Mouse (Mus musculus): ENCODE measurements around the gene Vps25. TPM values are rescaled to one million over a fixed set of nuclear protein-coding genes. Genes with fewer than 3 reads are reported as not detected.
A peak's percentile ranks its signal among the peaks of the same experiment; 100 is the strongest.

The Vps25 gene
- polyA plus RNA-seq, 1 experiment from 2014 or later = 133 TPM

GRCm38 (mm10) chr11:101230061-101230511 is 23.4 kb upstream of the Vps25 start:
- Histone ChIP-seq H3K4me1 (peaks cover 40% of the 10 kb centered on the region), H3K27me3 (no peaks in the 10 kb centered on the region), H3K4me2 (replicated peaks) (peak overlapping the region; percentile 38; the same call in 1 of the 2 replicates), H3K4me3 (replicated peaks) (no peak overlapping the region), H3K27ac (replicated peaks) (peak overlapping the region; percentile 92), H3K9ac (no peak overlapping the region), H3K36me3 (no peaks in the 10 kb centered on the region), H3K9me3 (replicated peaks) (no peaks in the 10 kb centered on the region)
- no peak for ATAC-seq (ENCODE audit: insufficient number of reproducible peaks, low FRiP score, low TSS enrichment, low read depth)
- 15% methylated on average over 2 of the region's 2 CpGs for WGBS

GRCm38 (mm10) chr11:101230526-101230925 is 23.0 kb upstream of the Vps25 start:
- ATAC-seq (ENCODE audit: insufficient number of reproducible peaks, low FRiP score, low TSS enrichment, low read depth) = 0 out of 2 replicates have a peak, but pooled peaks have one; percentile 5
- Histone ChIP-seq H3K4me1 (peaks cover 36% of the 10 kb centered on the region), H3K27ac (replicated peaks) (peak overlapping the region; percentile 92), H3K9ac (no peak overlapping the region), H3K4me3 (replicated peaks) (no peak overlapping the region), H3K9me3 (replicated peaks) (no peaks in the 10 kb centered on the region), H3K4me2 (replicated peaks) (peak overlapping the region; percentile 38), H3K27me3 (no peaks in the 10 kb centered on the region), H3K36me3 (no peaks in the 10 kb centered on the region)
- 10% methylated on average over 5 of the region's 5 CpGs for WGBS

- Histone ChIP-seq H3K4me2 (replicated peaks) (peak overlapping the region; percentile 38), H3K4me3 (replicated peaks) (peak overlapping the region; percentile 18), H3K27me3 (no peaks in the 10 kb centered on the region), H3K9ac (0 out of 2 replicates have a peak overlapping the region, but pooled peaks have one; percentile 1), H3K27ac (replicated peaks) (peak overlapping the region; percentile 92), H3K36me3 (no peaks in the 10 kb centered on the region), H3K4me1 (peaks cover 36% of the 10 kb centered on the region), H3K9me3 (replicated peaks) (no peaks in the 10 kb centered on the region)
- ATAC-seq (ENCODE audit: insufficient number of reproducible peaks, low FRiP score, low TSS enrichment, low read depth) = no peak; the same call in 1 of the 2 replicates
- 10% methylated on average over 18 of the region's 18 CpGs for WGBS
These were observed 22.3 kb upstream of the Vps25 start for GRCm38 (mm10) chr11:101230991-101231871.

GRCm38 (mm10) chr11:101232010-101232839 is 21.3 kb upstream of the Vps25 start:
- ATAC-seq (ENCODE audit: insufficient number of reproducible peaks, low FRiP score, low TSS enrichment, low read depth) = 0 out of 2 replicates have a peak, but pooled peaks have one; percentile 52
- Histone ChIP-seq H3K27me3 (no peaks in the 10 kb centered on the region), H3K4me3 (replicated peaks) (peak overlapping the region; percentile 18), H3K4me1 (peaks cover 40% of the 10 kb centered on the region), H3K9me3 (replicated peaks) (no peaks in the 10 kb centered on the region), H3K36me3 (no peaks in the 10 kb centered on the region), H3K9ac (0 out of 2 replicates have a peak overlapping the region, but pooled peaks have one; percentile 1), H3K27ac (replicated peaks) (peak overlapping the region; percentile 92), H3K4me2 (replicated peaks) (peak overlapping the region; percentile 38)
- whole genome bisulfite sequencing = 51% methylated on average over 6 of the region's 6 CpGs

- Histone ChIP-seq H3K36me3 (no peaks in the 10 kb centered on the region), H3K4me1 (peaks cover 50% of the 10 kb centered on the region), H3K4me2 (replicated peaks) (no peak overlapping the region), H3K4me3 (replicated peaks) (no peak overlapping the region), H3K27me3 (no peaks in the 10 kb centered on the region), H3K9me3 (replicated peaks) (no peaks in the 10 kb centered on the region), H3K9ac (no peak overlapping the region), H3K27ac (replicated peaks) (no peak overlapping the region)
- WGBS = 95% methylated on average over 1 of the region's 1 CpGs
- no peak for ATAC-seq (ENCODE audit: insufficient number of reproducible peaks, low FRiP score, low TSS enrichment, low read depth)
These were observed 20.3 kb upstream of the Vps25 start for GRCm38 (mm10) chr11:101233240-101233639.

- H3K4me2 ChIP-seq (replicated peaks) = no peak overlapping the region
- H3K36me3 ChIP-seq = no peaks in the 10 kb centered on the region
- no peak overlapping the region for H3K9ac ChIP-seq
- no peaks in the 10 kb centered on the region for H3K9me3 ChIP-seq (replicated peaks)
- no peak overlapping the region for H3K27ac ChIP-seq (replicated peaks)
- no peak overlapping the region for H3K4me3 ChIP-seq (replicated peaks)
- H3K4me1 ChIP-seq = peaks cover 49% of the 10 kb centered on the region
- ATAC-seq (ENCODE audit: insufficient number of reproducible peaks, low FRiP score, low TSS enrichment, low read depth) = no peak
- H3K27me3 ChIP-seq = no peaks in the 10 kb centered on the region
These were observed 19.4 kb upstream of the Vps25 start for GRCm38 (mm10) chr11:101234124-101234523.

- Histone ChIP-seq H3K4me1 (peaks cover 36% of the 10 kb centered on the region), H3K9me3 (replicated peaks) (no peaks in the 10 kb centered on the region), H3K9ac (no peak overlapping the region), H3K27ac (replicated peaks) (no peak overlapping the region), H3K36me3 (no peaks in the 10 kb centered on the region), H3K4me3 (replicated peaks) (no peak overlapping the region), H3K27me3 (no peaks in the 10 kb centered on the region), H3K4me2 (replicated peaks) (no peak overlapping the region)
- no peak for ATAC-seq (ENCODE audit: insufficient number of reproducible peaks, low FRiP score, low TSS enrichment, low read depth)
These were observed 18.1 kb upstream of the Vps25 start for GRCm38 (mm10) chr11:101235429-101235828.

- Histone ChIP-seq H3K36me3 (no peaks in the 10 kb centered on the region), H3K9ac (no peak overlapping the region), H3K27me3 (no peaks in the 10 kb centered on the region), H3K4me2 (replicated peaks) (no peak overlapping the region), H3K4me1 (peaks cover 23% of the 10 kb centered on the region), H3K27ac (replicated peaks) (peak overlapping the region; percentile 58), H3K9me3 (replicated peaks) (no peaks in the 10 kb centered on the region), H3K4me3 (replicated peaks) (no peak overlapping the region)
- 74% methylated on average over 5 of the region's 5 CpGs for WGBS
- no peak for ATAC-seq (ENCODE audit: insufficient number of reproducible peaks, low FRiP score, low TSS enrichment, low read depth)
These were observed 16.7 kb upstream of the Vps25 start for GRCm38 (mm10) chr11:101236782-101237181.

GRCm38 (mm10) chr11:101238071-101238647 is 15.3 kb upstream of the Vps25 start:
- Histone ChIP-seq H3K27me3 (no peaks in the 10 kb centered on the region), H3K9ac (no peak overlapping the region), H3K27ac (replicated peaks) (peak overlapping the region; percentile 88), H3K4me3 (replicated peaks) (no peak overlapping the region), H3K4me2 (replicated peaks) (no peak overlapping the region), H3K4me1 (peaks cover 15% of the 10 kb centered on the region), H3K36me3 (no peaks in the 10 kb centered on the region), H3K9me3 (replicated peaks) (no peaks in the 10 kb centered on the region)
- peak; percentile 78 for ATAC-seq (ENCODE audit: insufficient number of reproducible peaks, low FRiP score, low TSS enrichment, low read depth)
- WGBS = 31% methylated on average over 5 of the region's 5 CpGs

GRCm38 (mm10) chr11:101245071-101245470 is 8.4 kb upstream of the Vps25 start:
- 8% methylated on average over 4 of the region's 4 CpGs for WGBS
- Histone ChIP-seq H3K27ac (replicated peaks) (peak overlapping the region; percentile 85), H3K27me3 (0 out of 2 replicates have a peak, but pooled peaks cover 9% of the 10 kb centered on the region), H3K4me2 (replicated peaks) (peak overlapping the region; percentile 93), H3K36me3 (no peaks in the 10 kb centered on the region), H3K9ac (no peak overlapping the region), H3K4me3 (replicated peaks) (no peak overlapping the region), H3K9me3 (replicated peaks) (no peaks in the 10 kb centered on the region), H3K4me1 (peaks cover 35% of the 10 kb centered on the region)
- no peak for ATAC-seq (ENCODE audit: insufficient number of reproducible peaks, low FRiP score, low TSS enrichment, low read depth)

All from embryonic facial prominence, embryonic 15.5 days (tissue).